Mouse (Mus musculus) limb, embryonic 12.5 days (tissue): ENCODE measurements at regions not wholly inside any gene's neighbourhood (a gene's known extent, or its start where the extent isn't known, plus 50 kb on each side); places are given as distances from the start of the nearest gene placed in this dataset.

ENCODE experiments used
- ATAC-seq: fragments of 200-750 bp; cut with Nextera tagmentation; 2 replicates; pipeline ENCODE4 v1.8.0; 2017; ENCODE audit warnings: low read depth, moderate TSS enrichment; ENCODE audit not compliant: insufficient number of reproducible peaks, insufficient read depth, low FRiP score, low TSS enrichment
- H3K27ac ChIP-seq: fragments of 300-500 bp; sonication (generic); 2 replicates; pipeline ENCODE4 v1.5.1; 2016; ENCODE audit warnings: mild to moderate bottlenecking, moderate library complexity
- H3K27me3 ChIP-seq: fragments of 300-500 bp; sonication (generic); 2 replicates; pipeline ENCODE4 v1.6.1; 2016; ENCODE audit warnings: mild to moderate bottlenecking, moderate library complexity
- H3K36me3 ChIP-seq: fragments of 300-500 bp; sonication (generic); 2 replicates; pipeline ENCODE4 v1.6.1; 2016; ENCODE audit warnings: mild to moderate bottlenecking, moderate library complexity
- H3K4me1 ChIP-seq: fragments of 300-500 bp; sonication (generic); replicated peaks from 2 replicates; pipeline ENCODE4 v1.6.1; 2016
- H3K4me2 ChIP-seq: fragments of 300-500 bp; sonication (generic); 2 replicates; pipeline ENCODE4 v1.6.1; 2016; ENCODE audit warnings: mild to moderate bottlenecking, moderate library complexity
- H3K4me3 ChIP-seq: fragments of 300-500 bp; sonication (generic); replicated peaks from 2 replicates; pipeline ENCODE4 v1.5.1; 2016; ENCODE audit warnings: mild to moderate bottlenecking
- H3K9ac ChIP-seq: fragments of 300-500 bp; sonication (generic); replicated peaks from 2 replicates; pipeline ENCODE4 v1.6.1; 2016; ENCODE audit warnings: mild to moderate bottlenecking, moderate library complexity
- H3K9me3 ChIP-seq: fragments of 300-500 bp; sonication (generic); 2 replicates; pipeline ENCODE4 v1.6.1; 2016; ENCODE audit warnings: mild to moderate bottlenecking, moderate library complexity
- WGBS: fragments of 180-500 bp; shearing (Covaris S2); methylation state at CpG from one replicate; pipeline ENCODE4 v1.1.7; 2016; 5-methylcytosine and 5-hydroxymethylcytosine counted together

DNA sequence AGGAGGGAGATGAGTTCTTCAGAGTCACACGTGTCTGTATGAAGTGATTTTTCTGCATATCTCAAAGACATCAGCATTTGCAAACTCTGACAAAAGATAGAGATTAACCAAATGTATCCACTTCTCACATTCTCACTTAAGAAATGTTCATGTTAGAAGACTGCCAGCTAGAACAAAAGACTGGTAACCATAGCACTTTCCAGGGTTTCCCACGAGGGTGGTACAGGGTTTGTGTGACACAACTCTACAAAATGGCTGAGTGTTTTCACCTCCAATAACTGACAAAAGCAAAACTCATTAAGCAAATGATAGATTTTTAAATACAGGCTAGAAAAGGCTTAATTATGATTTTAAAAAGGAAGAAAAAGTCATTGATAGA is 523.0 kb downstream of the Etv1 start:
- whole genome bisulfite sequencing = 71% methylated on average over 2 of the region's 2 CpGs
- H3K9me3 ChIP-seq = no peaks in the 10 kb centered on the region
- no peak for ATAC-seq
- peaks cover 7% of the 10 kb centered on the region for H3K4me1 ChIP-seq
- H3K9ac ChIP-seq = no peak overlapping the region
- H3K27ac ChIP-seq = no peak overlapping the region
- H3K4me2 ChIP-seq = no peak overlapping the region
- no peaks in the 10 kb centered on the region for H3K27me3 ChIP-seq
- H3K4me3 ChIP-seq = no peak overlapping the region
- no peaks in the 10 kb centered on the region for H3K36me3 ChIP-seq

DNA sequence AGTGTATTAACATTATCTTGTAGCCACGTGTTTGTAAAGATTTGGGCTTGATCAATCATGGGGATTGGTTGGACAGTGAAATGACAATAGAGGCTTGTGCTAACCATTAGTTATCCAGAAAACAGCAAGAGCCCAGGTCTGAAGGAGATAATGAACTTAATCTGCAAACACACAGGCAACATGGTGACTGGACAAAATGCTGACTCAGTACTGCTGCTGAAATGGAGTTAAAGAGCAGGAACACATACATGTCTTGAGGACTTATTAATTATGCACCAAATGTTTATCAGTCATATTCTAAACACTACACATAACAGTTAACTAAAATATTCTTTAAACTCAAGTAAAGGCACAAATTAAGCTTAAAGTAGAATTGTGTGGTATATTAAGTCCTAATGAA is 528.6 kb downstream of the Etv1 start:
- Histone ChIP-seq H3K9me3 (no peaks in the 10 kb centered on the region), H3K9ac (no peak overlapping the region), H3K27me3 (no peaks in the 10 kb centered on the region), H3K4me3 (no peak overlapping the region), H3K4me2 (no peak overlapping the region), H3K4me1 (no peaks in the 10 kb centered on the region), H3K27ac (no peak overlapping the region), H3K36me3 (no peaks in the 10 kb centered on the region)
- 73% methylated on average over 1 of the region's 1 CpGs for WGBS
- no peak for ATAC-seq

DNA sequence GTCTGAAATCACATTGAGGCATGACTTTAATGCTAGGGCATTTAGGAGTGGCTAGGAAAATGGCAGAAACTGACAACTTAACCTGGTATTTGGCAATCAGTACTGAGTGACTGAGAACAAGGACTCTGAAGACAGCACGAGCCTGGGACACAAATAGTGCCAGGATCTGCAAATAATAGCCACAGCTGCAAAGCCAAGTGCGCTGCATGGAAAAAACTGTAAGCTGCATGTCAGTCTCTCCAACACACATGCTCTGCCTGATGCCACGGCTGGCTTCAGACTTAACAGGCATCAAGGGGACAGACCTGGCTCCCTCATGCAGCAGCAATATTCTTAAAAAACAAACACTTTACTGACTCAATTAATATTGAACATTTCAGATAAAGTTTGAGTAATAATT is 530.7 kb downstream of the Etv1 start:
- no peak overlapping the region for H3K9ac ChIP-seq
- no peaks in the 10 kb centered on the region for H3K9me3 ChIP-seq
- 75% methylated on average over 3 of the region's 3 CpGs for WGBS
- no peaks in the 10 kb centered on the region for H3K27me3 ChIP-seq
- ATAC-seq = no peak
- no peaks in the 10 kb centered on the region for H3K4me1 ChIP-seq
- H3K4me2 ChIP-seq = no peak overlapping the region
- no peaks in the 10 kb centered on the region for H3K36me3 ChIP-seq
- no peak overlapping the region for H3K4me3 ChIP-seq
- H3K27ac ChIP-seq = no peak overlapping the region

DNA sequence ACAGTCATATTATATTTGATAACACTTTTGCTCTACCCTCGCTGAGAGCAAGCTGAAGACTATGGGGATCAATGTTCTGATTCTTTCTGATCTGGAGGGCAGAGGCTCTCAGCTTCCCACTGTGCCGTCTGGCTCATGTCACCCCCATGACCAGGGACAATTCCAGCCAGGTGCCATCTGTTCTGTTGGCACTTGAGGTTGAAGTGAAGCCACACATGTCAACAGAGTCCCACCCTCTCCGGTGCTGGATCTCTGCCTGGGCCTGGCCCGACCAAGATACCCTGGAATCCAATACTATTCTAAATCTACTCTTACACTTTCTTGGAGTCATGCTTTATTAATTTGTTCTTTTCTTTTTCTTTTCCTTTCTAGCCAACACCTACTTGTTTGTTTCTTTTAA is 538.0 kb downstream of the Etv1 start:
- no peak overlapping the region for H3K4me2 ChIP-seq
- no peak overlapping the region for H3K4me3 ChIP-seq
- no peaks in the 10 kb centered on the region for H3K4me1 ChIP-seq
- no peak for ATAC-seq
- WGBS = 86% methylated on average over 4 of the region's 4 CpGs
- H3K27me3 ChIP-seq = no peaks in the 10 kb centered on the region
- no peak overlapping the region for H3K9ac ChIP-seq
- H3K9me3 ChIP-seq = no peaks in the 10 kb centered on the region
- no peak overlapping the region for H3K27ac ChIP-seq
- no peaks in the 10 kb centered on the region for H3K36me3 ChIP-seq

DNA sequence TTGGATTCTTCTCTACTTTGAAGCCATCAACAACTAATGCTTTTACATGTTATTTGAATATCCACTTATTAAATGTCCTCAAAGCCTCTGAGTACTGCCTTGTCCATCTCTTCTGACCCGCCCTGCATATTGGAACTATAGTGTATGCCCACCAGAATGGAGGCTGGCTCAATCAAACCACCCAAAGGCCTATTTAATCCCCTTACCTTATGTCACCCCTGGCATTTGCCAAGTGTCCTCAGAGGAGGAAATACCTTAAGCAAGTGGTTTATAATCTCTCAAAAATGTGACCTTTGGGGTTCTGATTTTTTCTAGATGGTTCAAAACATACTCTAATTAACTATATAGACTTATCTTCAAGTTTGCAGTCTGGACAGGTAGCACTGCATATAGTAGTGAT is 542.3 kb downstream of the Etv1 start:
- no peaks in the 10 kb centered on the region for H3K27me3 ChIP-seq
- H3K4me1 ChIP-seq = no peaks in the 10 kb centered on the region
- 90% methylated on average over 1 of the region's 1 CpGs for WGBS
- no peaks in the 10 kb centered on the region for H3K9me3 ChIP-seq
- H3K4me3 ChIP-seq = no peak overlapping the region
- H3K9ac ChIP-seq = no peak overlapping the region
- H3K27ac ChIP-seq = no peak overlapping the region
- no peak for ATAC-seq
- H3K4me2 ChIP-seq = no peak overlapping the region
- no peaks in the 10 kb centered on the region for H3K36me3 ChIP-seq

DNA sequence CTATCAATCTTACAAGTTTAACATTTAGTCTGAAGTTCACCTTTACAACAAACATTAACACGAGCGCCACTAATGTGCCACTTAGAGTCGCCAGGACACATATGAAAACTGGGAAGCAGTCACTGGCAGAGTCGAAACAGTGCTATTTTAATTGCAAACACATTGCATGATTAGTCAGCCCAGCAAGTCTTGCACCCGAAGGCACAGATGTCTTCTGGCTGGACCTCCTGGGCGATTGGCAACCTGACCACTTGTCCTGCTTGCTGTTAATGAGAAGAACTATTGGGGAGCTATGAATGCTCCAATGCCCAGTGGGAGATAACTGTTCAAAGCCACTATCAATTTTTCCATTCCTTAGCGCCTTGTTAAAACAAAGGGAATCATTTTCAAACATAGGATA is 547.0 kb downstream of the Etv1 start:
- Histone ChIP-seq H3K4me3 (no peak overlapping the region), H3K9me3 (no peaks in the 10 kb centered on the region), H3K36me3 (no peaks in the 10 kb centered on the region), H3K27ac (no peak overlapping the region), H3K9ac (no peak overlapping the region), H3K4me1 (no peaks in the 10 kb centered on the region; the same call in 1 of the 2 replicates), H3K27me3 (no peaks in the 10 kb centered on the region), H3K4me2 (no peak overlapping the region)
- 26% methylated on average over 7 of the region's 7 CpGs for WGBS
- no peak for ATAC-seq

DNA sequence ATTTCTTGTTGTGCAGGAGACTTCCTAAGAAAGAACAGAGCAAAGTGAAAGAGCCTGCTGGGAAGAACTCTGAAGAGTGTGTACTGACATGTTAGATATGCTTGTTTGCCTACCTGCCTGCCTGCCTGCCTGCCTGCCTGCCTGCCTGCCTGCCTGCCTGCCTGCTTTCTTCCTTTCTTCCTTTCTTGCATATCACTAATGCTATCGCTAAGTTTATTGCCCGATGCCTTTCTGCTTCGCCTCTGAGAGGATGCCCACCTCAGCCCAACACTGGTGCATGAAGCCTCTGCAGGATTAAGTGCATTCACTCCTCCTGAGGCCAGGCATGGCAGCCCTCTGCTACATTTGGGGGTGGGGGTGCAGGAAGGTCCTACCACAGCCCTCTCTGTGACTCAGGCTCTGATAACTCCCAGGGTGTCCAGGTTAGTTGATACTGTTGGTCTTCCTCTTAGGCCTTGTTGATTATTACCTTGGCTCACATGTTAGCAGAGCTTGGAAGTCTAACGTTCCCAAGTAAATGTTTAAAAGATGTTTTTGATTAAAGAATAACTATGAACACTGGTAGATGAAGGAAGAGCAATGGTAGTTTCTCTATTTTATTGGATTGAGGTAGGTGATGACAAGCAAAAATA is 547.6 kb downstream of the Etv1 start:
- WGBS = 61% methylated on average over 4 of the region's 4 CpGs
- Histone ChIP-seq H3K27ac (no peak overlapping the region), H3K27me3 (no peaks in the 10 kb centered on the region), H3K4me1 (no peaks in the 10 kb centered on the region; the same call in 1 of the 2 replicates), H3K9ac (no peak overlapping the region), H3K4me2 (no peak overlapping the region), H3K36me3 (no peaks in the 10 kb centered on the region), H3K9me3 (no peaks in the 10 kb centered on the region), H3K4me3 (no peak overlapping the region)
- ATAC-seq = no peak

DNA sequence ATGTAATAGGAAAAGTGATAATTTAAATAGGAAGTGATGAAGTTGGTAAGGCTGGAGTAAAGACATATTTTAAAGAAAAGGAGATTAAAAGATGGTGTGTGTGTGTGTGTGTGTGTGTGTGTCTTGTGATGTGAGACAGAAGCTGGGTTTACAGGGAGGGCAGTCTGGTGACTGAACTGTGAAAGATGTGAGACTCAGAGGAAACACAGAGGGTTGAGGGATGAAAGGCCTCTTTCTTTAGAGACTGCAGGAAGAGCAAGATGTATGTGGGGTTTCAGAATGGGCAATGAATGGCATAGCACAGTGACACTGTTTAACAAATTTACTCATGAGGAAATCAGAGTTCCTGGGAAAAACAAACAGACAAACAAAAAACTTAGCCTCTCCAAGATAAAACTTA is 549.2 kb downstream of the Etv1 start:
- no peaks in the 10 kb centered on the region; the same call in 1 of the 2 replicates for H3K4me1 ChIP-seq
- H3K4me2 ChIP-seq = no peak overlapping the region
- H3K9me3 ChIP-seq = no peaks in the 10 kb centered on the region
- H3K4me3 ChIP-seq = no peak overlapping the region
- no peak overlapping the region for H3K27ac ChIP-seq
- no peaks in the 10 kb centered on the region for H3K36me3 ChIP-seq
- no peak overlapping the region for H3K9ac ChIP-seq
- H3K27me3 ChIP-seq = no peaks in the 10 kb centered on the region
- no peak for ATAC-seq

DNA sequence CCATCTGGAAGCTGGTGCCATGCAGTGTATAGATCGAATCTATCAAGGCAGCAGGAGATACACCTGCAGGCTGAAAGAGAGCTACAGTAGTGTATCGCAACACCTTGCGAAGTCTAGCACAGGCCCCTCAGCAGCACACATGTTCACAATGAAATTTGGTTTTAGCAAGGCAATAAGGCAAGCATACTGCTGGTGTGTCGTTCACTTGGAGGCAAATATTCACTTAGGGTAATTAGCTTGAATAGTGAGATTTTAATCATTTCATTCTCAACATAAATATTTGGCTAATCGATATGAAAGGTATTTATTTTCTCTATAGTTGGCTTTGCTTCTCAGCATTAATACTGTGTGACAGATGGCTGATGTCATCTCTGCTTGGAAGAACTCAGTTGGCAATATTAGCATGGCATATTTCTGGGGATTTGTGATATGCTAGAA is 559.9 kb downstream of the Etv1 start:
- Histone ChIP-seq H3K4me3 (no peak overlapping the region), H3K27me3 (no peaks in the 10 kb centered on the region), H3K9me3 (no peaks in the 10 kb centered on the region), H3K36me3 (no peaks in the 10 kb centered on the region), H3K27ac (no peak overlapping the region), H3K4me2 (no peak overlapping the region), H3K4me1 (no peaks in the 10 kb centered on the region), H3K9ac (no peak overlapping the region)
- 88% methylated on average over 5 of the region's 5 CpGs for WGBS
- no peak for ATAC-seq

DNA sequence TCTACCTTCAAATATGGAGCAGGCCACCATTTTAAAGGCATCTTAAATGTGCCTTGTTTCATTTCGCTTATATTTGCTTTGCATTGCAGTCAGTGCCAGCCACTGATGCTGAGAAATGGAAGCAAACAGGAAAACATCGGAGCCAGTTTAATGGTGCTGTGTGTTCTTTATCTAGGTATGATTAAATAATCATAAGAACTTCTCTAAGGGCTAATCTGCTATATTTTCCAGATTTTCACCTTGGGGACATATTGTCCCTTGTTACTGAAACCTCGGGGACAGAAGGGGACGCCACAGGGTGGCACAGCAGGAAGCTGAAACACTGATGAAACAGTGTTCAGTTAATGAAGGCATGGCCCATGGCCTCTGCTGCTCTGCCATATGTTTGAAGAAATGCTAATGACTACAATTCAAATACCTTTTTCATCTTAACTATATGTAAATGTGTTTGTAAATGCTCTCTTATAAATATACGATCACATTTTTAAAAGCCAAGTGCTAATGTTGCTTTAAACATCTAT is 562.6 kb downstream of the Etv1 start:
- ATAC-seq = no peak
- Histone ChIP-seq H3K9ac (no peak overlapping the region), H3K4me2 (no peak overlapping the region), H3K4me3 (no peak overlapping the region), H3K27ac (no peak overlapping the region), H3K4me1 (no peaks in the 10 kb centered on the region), H3K36me3 (no peaks in the 10 kb centered on the region), H3K9me3 (no peaks in the 10 kb centered on the region), H3K27me3 (no peaks in the 10 kb centered on the region)
- 69% methylated on average over 5 of the region's 5 CpGs for WGBS

DNA sequence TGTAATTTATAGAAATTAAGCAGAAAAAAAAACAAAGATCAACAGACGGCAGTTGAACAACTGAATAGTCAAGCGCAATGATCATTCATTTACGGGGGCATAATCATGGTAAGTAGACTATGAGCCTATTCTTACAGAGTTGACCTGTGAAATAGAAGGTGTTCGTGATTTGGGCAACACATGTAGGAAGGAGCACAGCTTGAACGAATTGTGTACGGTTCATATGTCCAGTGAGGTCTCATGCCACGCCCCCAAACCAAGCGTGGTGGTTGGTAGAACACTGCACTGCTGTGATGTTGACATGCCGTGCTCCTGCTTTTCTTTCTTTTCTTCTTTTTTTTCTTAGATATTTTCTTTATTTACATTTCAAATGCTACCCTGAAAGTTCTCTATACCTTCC is 563.1 kb downstream of the Etv1 start:
- no peaks in the 10 kb centered on the region for H3K9me3 ChIP-seq
- no peak overlapping the region for H3K4me3 ChIP-seq
- no peaks in the 10 kb centered on the region for H3K36me3 ChIP-seq
- no peaks in the 10 kb centered on the region for H3K4me1 ChIP-seq
- no peaks in the 10 kb centered on the region for H3K27me3 ChIP-seq
- no peak overlapping the region for H3K9ac ChIP-seq
- no peak overlapping the region for H3K4me2 ChIP-seq
- H3K27ac ChIP-seq = no peak overlapping the region
- WGBS = 82% methylated on average over 9 of the region's 9 CpGs
- no peak for ATAC-seq

DNA sequence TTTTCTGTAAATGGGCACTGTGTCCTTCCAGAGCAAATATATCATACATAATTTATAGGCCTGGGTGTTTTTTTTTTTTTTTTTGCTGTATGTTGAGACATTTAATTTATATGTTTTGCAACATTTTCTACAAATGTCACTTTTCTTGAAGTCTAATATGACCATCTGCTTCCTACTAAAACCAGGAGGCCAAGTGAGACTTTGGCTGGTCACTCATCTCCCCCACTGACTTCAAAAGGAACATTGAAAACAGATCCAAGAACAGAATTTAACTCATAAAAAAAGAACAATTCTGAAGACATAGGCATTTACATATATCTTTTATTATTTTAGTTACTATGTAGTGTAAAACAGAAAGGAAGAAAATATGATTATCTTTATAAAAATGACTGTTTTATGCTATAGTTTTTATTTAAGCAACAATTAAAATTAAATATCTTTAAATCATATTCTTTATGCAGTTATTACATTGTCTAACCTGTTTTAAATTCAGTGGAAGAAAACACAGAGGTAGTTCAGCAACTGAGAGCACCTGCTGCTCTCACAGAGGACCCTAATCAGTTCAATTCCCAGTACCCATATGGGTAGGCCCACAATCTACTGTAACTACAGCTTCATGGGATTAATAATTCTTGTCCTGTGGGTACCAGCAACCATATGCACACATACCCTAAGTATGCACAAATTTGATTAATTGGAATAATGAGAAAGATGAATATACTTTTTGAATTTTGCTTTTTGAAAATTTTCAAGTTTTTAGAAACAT is 592.5 kb downstream of the Etv1 start:
- H3K9me3 ChIP-seq = no peaks in the 10 kb centered on the region
- H3K36me3 ChIP-seq = no peaks in the 10 kb centered on the region
- H3K4me1 ChIP-seq = no peaks in the 10 kb centered on the region
- no peak overlapping the region for H3K27ac ChIP-seq
- no peak for ATAC-seq
- no peak overlapping the region for H3K4me3 ChIP-seq
- H3K4me2 ChIP-seq = no peak overlapping the region
- H3K9ac ChIP-seq = no peak overlapping the region
- H3K27me3 ChIP-seq = no peaks in the 10 kb centered on the region
